Mouse (Mus musculus): ENCODE data around the gene Brwd1.

GRCm38 (mm10) chr16:96085597-96085996, 3.3 kb upstream of the Brwd1 start:
- no peak for TF ChIP-seq CTCF (IDR thresholded peaks at IDR 0.05; ENCODE audit: control insufficient read depth, insufficient read depth, low read length)
- TF ChIP-seq POLR2A (IDR thresholded peaks at IDR 0.05; ENCODE audit: borderline replicate concordance, control insufficient read depth, low read depth, low read length): no peak
